Mouse (Mus musculus) cortical plate, adult 2 months (tissue): ENCODE data around the gene Ccdc121.

Experiments
- CTCF ChIP-seq: fragments of 200-500 bp; IDR thresholded peaks from 2 replicates; pipeline ENCODE4 v1.5.1; 2011; ENCODE audit warnings: mild to moderate bottlenecking, control low read depth, low read length; ENCODE audit not compliant: insufficient read depth; ENCODE audit errors: extremely low read depth
- POLR2A ChIP-seq: fragments of 200-500 bp; IDR thresholded peaks from 2 replicates; pipeline ENCODE4 v1.6.1; 2011; ENCODE audit warnings: mild to moderate bottlenecking, low read length, control low read depth; ENCODE audit not compliant: insufficient read depth; ENCODE audit errors: extremely low read depth

- no peak for TF ChIP-seq CTCF
- TF ChIP-seq POLR2A, result no peak
Measured at GRCm38 (mm10) chr1:181503471-181503870, 7.8 kb downstream of the Ccdc121 start.
